Mouse (Mus musculus) right cerebral cortex, postnatal 14 days (tissue): ENCODE measurements around the gene Crxos.
"Not testable (repeated sequence)": the region's sequence is repeated elsewhere in the genome, so short reads cannot be mapped to it uniquely, and the experiment has no call there.

Experiments used
- DNase-seq: peaks from one replicate; pipeline ENCODE4 v3.0.0; 2022

Gene Crxos

DNA sequence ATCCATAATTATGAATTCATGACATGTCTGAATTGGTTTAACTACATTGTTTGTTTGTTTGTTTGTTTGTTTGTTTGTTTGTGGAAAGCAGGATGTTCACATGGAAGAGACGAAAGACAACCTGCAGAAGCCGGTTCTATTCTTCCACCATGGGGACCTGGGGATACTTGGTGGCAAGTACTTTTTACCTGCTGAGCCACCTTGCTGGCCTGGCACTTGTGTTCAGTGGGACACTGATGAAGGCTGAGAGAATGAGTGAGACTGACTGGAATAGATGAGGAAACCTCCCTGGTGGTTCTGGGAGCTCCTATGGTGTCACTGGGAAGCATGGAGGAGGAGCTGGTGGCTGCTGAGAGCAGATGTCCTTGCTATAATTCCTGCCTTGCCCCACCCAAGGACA lies at the start of gene Crxos:
Gene Crxos (plus strand): TSS at position 301 of the 400 bp plus-strand sequence.
- DNase-seq: no peak

DNA sequence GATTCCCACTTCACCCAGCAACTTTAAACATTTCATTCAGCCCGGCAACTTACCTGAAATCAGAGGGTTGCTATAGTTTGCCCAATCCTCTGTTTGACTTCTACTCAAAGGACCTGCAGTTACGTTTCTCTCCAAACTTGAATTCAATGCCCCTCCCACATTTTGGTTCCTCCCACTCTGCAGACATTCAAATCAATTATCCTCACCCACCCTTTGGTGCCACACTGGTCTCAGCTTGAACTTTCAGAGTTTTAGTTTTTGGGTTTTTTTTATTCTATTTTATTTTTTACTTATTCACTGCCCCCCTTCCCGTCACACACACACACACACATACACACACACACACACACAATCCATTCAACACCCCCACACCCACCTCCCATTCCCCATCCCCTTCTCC lies 42.8 kb upstream of the Crxos start, which contains the start of gene Obox6:
Gene Obox6 (minus strand): TSS at position 101 of the 400 bp plus-strand sequence.
- no peak for DNase-seq

DNA sequence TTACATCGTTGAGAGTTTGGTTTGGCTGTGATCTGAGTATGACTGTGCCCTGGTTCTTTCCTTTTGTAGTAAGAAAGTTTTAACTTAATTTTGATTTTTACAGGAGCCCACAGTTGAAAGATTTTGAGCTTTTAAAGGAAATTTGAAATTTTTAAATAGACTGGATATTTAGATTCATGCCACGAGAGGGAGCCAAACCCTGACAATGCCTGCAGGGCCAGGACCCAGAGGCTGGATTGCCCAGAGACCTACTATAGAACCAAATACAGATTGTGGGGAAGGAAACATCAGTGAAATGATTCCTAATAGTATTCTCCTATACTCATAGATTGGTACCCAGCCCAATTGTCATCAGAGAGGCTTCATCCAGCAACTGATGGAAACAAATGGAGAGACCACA lies 22.8 kb upstream of the Crxos start:
- no peak for DNase-seq

DNA sequence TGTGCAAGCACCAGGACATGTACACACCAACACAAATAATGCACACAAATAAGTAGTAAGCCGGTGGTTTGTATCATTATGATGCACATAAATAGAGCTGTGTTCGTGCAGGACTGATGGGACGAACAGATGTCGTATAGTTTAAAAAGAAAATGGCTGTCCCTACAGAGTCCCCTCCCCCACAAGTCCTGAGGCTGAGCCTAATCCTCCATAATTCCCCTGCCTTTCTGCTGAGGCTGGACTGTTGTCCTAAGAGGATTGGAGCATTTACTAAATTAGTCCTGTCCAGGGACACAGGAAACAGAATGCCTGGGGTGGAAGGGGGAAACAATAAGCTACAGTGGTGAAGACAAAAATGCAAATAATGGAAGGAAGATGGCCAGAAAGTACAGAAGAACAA lies 18.3 kb upstream of the Crxos start:
- no peak for DNase-seq

DNA sequence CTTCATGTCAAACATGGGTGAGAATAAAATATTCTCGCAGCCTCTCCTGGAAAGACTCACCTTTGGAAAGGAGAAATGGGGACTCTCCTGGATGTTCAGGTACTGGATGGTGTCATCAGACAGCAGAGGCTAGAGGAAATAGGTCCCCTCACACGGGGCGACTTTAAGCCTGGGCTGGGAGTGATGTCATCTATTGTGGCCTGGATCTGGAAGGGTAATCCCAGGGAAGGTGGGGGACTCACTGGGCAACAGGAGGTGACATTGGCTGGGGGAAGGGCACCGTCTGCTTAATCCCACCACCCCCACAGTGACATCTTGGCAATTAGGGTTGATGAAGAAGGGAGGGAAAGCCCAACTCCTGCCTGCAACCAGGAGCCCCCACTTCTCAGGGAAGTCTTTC lies 2.7 kb upstream of the Crxos start, which contains the start of gene Crx:
Gene Crx (minus strand): TSS at position 213 of the 400 bp plus-strand sequence.
- DNase-seq: no peak

DNA sequence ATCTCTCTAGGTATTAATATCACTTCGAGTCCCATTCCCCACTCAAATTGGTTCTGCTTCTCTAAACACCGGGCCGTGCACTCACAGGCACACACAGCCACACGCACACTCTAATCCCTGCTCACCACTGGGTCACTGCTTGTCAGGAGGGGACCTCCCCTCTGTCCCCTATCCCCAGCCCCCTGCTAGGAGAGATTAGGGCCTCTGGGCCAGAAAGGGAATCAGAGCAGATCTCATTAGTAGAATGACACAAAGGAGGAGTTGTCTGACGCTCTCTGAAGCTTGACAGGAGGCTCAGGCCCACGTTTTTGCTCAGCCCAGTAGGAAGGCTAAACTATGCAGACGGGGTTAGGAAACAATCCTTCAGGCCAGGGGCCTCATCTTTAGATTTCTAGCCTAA lies 1.0 kb upstream of the Crxos start:
- no peak for DNase-seq

DNA sequence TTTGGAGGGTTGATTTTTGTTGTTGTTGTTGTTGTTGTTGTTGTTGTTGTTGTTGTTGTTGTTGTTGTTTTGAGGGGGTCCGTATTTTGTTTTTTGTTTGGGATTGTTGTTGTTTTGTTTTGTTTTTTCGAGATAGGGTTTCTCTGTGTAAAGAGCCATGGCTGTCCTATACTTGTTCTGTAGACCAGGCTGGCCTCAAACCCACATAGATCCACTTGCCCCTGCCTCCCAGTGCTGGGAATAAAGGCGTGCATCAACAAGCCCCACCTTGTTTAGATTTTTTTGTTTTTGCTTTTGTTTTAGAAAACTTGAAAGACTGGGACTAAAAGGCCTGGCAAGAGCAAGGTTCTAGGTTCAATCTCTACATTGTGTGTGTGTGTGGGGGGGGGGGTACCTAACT lies 586 bp upstream of the Crxos start:
- DNase-seq: no peak

DNA sequence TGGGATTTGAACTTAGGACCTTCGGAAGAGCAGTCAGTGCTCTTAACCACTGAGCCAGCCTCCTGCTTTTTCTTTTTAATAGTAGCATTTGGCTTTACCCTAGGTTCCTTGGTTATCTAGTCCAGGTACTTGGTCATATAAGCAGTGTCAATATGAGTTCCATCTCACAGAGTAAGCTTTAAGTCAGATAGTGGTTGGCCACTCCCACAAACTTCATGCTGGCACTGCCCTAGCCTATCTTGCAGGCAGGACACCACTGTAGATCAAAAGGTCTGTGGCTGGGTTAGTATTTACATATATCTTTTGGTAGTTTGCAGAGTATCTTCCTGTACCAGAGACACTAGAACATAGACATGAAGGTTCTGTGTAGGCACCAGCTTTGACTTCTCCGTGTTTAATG lies 1.7 kb downstream of the Crxos start:
- no peak for DNase-seq

DNA sequence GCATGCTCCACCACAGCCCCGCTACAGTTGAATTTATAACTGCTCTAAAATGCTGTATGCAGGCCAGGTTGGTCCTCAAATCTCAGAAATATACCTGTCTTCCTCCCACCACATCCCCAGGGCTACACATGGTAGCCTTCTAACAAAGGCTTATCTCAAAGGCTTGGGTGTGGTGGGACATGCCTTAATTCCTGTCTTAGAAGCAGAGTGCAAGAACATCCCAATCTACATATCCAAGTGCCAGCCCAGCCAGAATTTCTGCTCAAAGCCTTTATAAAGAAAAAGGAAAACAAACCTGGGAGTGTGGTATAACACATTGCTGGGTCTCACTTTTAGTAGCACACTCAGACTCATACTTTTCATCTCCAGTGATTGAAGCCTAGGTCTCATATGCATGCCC lies 11.8 kb downstream of the Crxos start:
- DNase-seq: no peak

DNA sequence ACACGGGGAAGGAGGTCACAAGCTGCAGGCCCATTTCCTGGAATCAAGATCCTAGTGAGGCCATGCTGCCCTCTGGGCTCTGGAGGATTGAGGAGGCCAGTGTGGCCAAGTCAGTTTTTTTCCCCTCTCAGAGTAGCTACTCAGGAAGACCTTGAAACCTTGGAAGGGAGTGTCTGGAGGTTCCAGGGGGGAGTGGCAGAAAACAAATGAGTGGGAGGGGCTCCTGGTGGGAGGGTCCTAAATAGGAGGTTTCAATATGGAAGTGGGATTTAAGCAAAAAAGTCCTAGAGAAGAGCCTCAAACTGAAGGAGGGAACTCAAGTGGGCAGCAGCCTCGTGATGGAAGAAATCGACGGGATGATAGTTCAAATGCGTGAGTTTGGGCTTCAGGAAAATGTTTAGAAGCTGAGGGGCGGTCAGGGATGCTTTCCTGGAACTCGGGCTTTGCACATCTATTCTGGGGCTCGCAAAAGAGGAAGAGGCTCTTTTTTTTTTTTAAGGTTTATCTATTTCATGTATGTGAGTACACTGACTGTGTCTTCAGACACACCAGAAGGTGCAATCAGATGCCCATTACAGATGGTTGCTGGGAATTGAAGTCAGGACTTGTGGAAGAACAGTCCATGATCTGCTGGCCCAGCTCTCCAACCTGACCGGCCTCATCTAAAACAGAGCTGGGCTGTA lies 19.1 kb downstream of the Crxos start:
- no peak for DNase-seq

DNA sequence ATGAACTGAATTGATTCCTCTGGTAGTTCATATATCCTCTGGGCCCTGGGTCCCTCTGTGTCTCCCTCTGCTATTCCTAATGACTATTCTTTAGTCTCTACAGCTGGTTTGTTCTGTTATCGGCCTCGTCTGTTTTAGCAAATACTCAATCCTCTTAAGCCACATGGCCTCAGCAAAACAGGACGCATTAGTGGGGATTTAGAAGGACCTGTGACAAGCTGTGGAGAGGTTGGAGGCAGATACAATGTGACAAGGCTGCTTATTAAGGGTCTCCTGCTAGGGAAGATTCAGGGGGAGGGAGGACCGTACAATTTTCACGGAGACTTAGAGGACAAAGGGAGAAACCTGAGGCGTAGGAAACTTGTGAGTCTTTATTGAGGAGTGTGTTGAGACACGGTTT lies 23.4 kb downstream of the Crxos start:
- no peak for DNase-seq

DNA sequence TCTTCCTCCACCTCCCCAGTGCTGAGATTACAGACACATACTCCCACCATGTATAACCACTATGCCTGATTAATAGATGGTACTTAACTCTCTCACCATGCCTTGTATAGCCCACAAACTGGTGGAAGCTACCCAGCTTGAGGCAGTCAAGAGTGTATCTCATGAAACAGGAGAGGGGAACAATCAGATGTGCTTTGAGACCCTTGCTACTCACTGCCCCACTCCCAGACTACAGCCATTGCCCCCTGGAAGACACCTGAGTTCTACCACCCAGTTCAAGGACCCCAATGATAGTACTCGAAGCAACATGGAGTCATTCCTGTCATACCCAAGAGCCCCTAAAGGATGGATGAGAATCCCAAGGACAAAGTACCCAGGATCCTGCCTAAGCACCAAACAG lies 24.2 kb downstream of the Crxos start:
- no peak for DNase-seq

DNA sequence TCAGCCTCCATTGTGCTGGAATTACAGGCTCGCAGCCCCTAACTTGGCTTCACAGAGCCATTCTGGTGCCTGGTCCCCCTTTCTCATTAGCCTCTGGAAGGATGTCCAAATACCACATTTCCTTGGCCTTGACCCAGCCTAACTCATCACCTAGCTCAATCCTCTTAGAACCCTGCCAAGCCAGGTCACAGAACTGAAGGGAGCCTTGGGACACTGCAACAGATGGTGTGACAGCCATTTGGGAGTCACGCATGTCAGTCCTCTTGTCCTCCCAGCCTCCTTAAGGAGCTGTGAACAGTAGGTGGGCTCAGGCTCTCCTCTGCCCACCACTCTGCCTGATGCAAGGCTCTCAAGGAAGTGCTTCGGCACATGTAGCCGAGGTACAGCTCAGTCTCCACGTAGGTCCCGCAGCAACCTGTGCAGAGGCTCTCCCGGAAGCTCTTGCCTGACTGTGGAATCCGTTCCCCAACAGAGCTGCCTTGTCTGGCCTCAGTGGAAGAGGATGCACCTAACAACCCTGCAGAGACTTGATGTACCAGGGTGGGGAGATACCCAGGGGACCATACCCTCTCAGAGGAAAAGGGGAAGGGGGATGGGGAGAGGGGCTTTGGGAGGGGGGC lies 25.7 kb downstream of the Crxos start:
- DNase-seq: no peak

DNA sequence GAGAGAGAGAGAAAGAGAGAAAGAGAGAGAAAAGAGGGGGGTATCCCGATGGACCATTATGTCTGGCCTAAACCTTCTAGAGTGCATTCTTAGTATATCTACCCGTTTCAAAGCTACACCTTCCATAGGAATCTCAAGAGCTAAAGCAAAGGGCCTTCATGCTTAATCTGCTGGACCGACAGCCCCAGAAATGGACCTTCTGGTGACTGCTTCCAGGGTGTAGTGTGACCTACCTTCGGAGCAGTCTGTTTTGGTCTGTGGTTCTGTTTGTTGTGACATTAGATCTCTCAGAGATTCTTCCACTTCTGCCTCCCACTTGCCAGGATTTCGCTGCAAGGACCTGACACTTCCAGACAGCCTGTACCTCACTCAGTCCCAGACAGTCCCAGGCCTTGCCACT lies 28.1 kb downstream of the Crxos start:
- DNase-seq: no peak

DNA sequence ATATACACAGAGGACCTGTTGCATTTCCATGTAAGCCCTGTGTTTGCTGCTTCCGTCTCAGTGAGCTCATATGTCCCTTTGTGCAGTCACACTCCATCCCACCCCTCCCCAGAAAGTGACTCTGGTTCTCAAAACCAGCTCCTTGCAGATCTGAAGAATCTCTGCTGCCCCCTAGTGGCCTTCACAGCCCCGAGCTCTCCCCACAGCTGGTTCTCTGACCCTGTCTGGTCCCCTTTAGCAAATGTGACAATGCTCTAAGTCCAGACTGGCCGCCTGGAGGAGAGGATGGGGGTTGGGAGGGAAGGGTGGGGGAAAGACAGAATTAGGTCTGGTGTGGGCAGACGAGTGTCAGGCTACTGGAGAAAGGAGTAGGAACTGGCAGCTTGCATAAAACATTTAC lies 29.8 kb downstream of the Crxos start:
- peak; percentile 80 for DNase-seq

DNA sequence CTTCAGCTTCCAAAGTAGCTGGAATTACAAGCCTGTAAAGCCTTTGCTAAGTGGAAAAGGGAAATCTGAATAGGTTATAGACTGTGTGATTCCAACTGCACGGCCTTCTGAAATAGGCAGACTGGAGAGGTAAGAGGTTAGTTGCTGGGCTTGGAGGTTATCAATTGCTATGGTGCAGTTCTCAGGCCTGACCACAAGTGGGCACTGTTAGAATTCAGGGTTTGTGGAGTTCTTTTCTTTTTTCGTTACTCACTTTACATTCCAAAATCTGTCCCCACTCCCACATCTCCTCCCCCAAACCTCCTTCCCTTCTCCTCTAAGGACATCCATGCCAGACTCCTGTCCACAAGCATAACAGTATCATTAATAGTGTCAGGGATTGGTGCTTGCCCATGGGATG lies 31.8 kb downstream of the Crxos start:
- DNase-seq: peak; percentile 48

DNA sequence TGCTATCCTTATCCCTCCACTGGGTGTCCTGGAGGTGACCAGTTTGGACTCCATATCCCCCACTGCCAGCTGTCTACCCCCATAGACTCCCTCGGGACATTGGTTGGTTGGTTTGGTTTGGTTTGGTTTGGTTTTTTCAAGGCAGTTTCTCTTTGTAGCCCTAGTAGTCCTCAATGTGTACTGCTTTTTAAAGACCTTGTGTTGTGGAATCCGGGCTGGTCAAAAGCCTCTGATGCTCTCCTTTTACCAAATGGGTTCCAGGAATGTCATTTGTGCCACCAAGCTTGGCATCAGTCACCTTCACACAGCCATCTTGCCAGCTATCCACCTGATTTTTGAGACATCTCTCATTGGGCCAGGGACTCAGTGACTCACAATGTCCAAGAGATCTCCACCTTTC lies 32.3 kb downstream of the Crxos start:
- no peak for DNase-seq

DNA sequence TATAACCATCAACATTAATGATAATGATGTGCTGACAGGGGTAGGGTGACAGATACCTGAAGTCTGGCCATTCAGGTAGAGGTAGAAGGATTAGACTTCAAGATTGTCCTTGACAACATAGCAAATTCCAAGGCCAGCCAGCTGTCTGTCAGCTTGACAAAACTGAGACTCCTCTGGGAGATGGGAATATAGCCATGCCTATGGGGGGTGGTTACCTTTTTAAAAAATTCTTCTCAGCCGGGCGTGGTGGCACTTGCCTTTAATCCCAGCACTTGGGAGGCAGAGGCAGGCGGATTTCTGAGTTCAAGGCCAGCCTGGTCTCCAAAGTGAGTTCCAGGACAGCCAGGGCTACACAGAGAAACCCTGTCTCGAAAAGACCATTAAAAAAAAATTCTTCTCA lies 33.3 kb downstream of the Crxos start:
- not testable (repeated sequence) for DNase-seq

DNA sequence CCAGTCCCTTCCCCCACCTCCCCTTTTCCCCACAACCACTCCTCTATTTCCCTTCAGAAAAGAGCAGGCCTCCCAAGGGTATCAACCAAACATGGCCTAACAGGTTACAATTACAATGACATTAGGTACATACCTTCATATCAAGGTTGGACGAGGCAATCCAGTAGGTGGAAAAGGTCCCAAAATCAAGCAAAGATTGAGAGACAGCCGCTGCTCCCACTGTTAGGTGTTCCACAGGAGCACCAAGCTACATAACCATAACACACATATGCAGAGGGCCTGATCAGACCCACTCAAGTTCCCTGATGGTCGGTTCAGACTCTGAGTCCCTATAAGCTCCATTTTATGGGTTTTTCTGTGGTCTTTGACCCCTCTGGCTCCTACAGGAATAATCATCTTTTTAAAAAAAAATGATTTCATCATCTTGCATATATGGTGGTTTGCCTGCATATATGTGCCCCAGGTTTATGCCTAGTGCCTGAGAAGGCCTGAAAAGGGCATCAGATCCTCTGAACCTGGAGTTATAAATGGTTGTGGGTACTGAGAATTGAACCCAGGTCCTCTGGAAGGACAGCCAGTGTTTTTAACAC lies 33.8 kb downstream of the Crxos start:
- no peak for DNase-seq

DNA sequence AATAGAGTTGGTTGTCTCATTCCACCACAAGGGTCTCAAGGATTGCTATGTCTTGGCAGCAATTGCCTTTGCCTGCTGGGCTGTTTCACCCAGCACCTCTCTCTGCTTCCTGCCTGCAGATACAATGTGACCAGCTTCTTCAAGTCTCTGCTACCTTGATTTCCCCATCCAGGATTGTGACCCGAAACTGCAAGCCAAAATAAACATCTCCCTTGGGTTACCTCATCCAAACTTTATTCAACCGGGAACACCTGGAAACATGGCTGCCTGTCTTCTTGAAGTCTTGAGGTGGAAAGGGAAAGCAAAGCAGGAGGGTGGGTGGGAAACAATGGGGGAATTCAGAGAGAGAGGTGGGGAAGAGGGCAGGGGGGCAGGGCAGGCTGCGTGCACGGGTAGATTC lies 34.6 kb downstream of the Crxos start:
- DNase-seq: no peak

DNA sequence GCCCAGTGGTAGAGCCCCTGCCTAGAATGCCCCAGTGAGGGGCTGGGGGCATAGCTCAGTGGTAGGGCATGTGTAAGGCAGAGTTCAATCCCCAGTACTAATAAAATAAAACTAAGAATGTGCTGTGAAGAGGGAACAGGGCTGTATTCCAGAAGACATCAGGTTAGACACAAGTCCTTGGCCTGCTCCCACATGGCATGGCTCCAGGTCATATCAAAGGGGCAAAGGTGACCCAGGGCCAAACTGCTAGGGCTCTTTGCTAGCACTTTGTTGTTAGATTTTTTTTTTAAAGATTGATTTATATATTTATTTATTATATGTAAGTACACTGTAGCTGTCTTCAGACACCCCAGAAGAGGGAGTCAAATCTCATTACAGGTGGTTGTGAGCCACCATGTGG lies 36.0 kb downstream of the Crxos start:
- no peak for DNase-seq

DNA sequence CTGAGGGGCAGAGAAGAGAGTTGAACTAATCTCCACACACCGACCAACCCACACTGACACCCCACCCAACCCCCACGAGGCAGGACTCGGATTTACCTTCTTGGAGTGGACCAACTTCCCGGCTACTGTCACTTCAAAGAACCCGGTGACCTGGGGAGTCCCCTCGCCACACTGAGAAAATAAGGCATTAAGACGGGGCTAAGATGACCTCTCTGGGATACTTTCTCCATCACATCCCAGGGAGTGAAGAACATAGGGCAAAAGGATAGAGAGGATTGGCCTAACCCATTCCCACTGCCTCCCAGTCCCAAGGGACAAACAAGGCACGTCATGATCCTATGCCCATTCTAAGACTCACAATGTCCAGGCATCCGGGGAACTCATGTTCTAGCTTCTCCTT lies 37.5 kb downstream of the Crxos start:
- DNase-seq: no peak

DNA sequence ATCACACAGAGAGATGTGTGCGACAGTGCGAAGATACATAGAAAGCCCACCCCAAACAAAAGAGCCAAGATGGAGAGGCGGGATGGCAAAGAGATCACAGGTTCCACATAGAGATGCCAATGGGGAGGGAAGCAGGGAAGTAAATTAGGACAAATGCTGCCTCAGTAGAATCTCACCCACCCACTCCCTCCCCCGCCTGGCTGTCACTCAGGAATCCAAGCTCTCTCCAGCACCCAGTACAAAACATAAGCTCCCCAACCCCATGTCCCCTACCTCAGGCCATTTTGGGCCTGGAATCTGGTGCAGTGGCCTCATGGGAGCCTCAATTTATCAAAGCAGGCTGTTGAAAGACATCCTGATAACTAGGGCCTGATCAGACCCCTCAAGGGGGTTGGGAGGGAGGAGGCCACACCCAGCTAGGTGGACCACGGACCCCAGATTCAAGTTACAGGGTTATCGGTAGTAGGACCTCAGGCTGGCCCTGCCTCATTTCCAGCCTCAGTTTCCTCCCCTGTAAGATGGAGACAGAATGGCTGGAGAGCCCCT lies 38.3 kb downstream of the Crxos start:
- DNase-seq: no peak

DNA sequence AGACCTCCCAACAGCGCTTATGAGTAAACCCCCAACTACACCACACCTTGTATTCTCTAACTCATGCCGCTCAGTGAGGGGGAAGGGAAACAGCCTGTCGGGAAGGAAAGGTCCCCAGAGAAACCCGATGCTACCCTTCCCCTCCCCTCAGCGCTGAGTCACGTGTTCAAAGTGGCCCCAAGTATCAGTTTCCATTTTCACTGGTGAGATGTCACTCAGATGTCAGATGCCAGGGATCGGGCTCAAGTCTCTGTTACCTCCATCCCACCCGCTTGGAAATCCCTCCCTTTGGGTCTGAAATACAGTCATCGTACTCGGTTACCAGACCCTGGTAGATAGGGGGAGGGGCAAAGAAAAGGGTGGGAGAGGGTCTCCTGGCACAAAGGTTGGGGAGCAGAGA lies 39.4 kb downstream of the Crxos start:
- DNase-seq: no peak
